Mouse (Mus musculus): ENCODE data around the gene Lipc. TPM values are rescaled to one million over a fixed set of nuclear protein-coding genes. Genes with fewer than 3 reads are reported as not detected.

Gene Lipc
- total RNA-seq, 2 experiments from 2014 or later, result 0.25 to 0.29 TPM

DNA sequence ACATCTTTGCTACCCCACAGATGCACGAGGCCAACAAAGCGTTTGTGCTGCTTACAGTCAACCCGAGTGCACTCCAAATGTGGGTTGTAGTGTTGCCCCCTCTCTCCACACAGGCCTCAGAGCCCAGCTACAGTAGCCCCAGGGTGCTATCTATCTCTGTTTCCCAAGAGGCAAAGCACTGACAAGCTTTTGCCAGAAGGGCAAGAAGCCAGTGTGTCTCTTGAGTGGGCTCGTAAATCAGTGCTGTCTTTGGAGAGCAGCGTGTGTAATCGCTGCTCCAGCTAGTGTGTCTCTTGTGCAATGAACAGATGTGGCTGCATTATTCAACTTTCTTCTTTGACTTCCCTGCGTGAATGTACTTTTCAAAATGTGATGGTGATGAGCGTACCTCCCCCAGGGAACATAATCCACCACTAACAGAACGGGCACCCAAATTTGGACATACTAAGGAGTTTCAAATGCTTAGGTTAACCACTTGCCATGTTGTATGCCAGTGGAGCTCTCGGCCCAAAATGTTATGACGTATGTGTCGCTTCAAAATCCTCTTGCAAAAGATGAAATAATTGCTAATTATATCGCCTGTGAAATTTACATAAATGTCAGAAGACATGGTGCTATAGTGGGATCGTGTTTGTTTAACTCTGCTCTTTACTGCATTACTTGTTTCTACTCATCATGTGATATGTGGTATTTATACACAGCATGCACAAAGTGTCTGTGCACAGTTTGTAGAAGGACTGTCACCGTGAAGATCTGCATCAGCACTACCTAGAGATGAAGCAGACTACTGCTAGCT lies 157.2 kb downstream of the Lipc start:
- no peak for DNase-seq (ENCODE audit: low spot score in 2 of 2)

DNA sequence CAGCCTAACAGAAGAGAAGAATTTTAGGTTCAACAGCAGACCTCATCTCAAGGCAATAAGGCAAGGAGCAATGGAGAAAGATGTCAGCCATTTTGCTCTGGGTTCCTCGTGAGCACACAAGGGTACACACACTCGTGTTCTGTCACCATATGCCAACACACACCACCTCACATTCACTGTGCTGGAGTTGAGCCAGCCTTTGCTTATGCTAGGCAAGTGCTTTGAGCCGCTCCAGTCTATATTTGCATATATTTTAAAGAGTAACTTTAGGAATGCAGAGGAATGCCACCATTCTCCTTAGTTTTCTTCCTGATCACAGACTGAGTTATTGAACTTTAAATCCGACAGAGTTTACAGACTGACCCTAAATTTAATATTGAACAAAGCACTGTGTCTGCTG lies 161.4 kb downstream of the Lipc start:
- no peak for DNase-seq (ENCODE audit: low spot score in 2 of 2)
- intact Hi-C loops (cut with DNase I), result no loop called here

More for the DNA sequence above, 157.2 kb downstream of the Lipc start:
- intact Hi-C loops (cut with DNase I), result no loop called here

DNA sequence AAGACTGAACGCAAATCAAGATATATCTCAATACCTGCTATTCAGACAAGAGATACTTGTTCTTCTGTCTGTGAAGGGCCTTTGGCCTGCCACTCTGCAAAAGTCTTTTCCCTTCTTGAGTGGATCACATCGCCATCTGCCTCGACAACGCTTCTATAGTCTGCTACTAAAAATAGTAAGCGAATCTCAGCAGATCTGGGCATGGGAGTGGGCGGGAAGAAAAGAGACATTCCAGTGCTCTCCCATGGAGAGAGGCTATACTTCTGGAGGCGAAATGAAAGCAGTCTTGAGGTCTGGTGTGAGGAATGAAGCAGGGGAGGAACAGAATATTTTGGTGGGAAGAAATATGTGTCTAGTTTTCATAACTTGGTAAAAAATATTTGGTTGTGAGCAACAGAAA lies 163.3 kb downstream of the Lipc start:
- intact Hi-C loops (cut with DNase I), result loop anchor here (10.0 kb wide), 1 partner anchor 206 kb away; no protein-coding TSS in a partner anchor
- DNase-seq (ENCODE audit: low spot score in 2 of 2), result peak; percentile 50 to 61

- no peak for DNase-seq (ENCODE audit: low spot score in 2 of 2)
- intact Hi-C loops (cut with DNase I), result loop anchor here (10.0 kb wide), 1 partner anchor 213 kb away; no protein-coding TSS in a partner anchor
Measured at GRCm38 (mm10) chr9:70782191-70782590, 169.8 kb downstream of the Lipc start.

GRCm38 (mm10) chr9:70775517-70775916 lies 176.5 kb downstream of the Lipc start:
- DNase-seq (ENCODE audit: low spot score in 2 of 2), result no peak
- intact Hi-C loops (cut with DNase I), result no loop called here

GRCm38 (mm10) chr9:70760974-70761373 lies 191.1 kb downstream of the Lipc start:
- no peak for DNase-seq (ENCODE audit: low spot score in 2 of 2)
- intact Hi-C loops (cut with DNase I), result no loop called here

DNA sequence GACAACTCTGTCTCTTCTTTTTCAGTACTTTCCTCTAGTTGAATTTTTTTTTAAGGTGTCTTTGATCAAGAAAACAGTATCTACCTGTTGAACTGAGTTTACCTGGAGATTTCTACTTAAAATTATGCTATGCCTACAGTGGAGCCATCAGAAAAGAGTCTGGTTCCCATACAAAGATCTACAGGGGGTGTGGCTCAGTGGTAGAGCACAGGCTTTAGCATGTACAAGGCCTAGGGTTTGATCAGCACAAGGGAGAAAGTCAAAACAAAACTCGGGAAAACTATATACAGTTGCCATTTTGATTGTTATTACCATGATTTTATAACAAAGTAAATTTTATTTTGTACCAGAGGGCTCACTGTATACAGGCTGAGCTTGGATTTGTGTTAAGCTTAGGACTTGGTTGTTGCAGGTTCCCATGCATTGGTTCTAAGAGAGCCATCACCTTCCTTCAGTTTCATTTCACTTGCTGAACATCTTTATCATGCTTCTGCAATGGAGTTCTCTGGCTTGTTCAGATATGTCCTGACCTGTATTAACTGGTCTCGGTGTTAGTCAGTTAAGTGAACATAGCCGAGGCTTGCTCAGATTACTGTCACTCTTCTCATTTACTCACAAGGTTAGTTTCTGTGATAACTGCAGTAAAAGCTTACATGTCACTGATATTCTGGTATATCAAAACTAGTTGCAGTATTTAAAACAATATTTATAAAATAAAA lies 200.4 kb downstream of the Lipc start:
- intact Hi-C loops (cut with DNase I), result no loop called here

More for the DNA sequence above, 200.4 kb downstream of the Lipc start:
- DNase-seq (ENCODE audit: low spot score in 2 of 2), result no peak

Small RNA genes lying within 50 kb of the gene (microRNA-seq; reads per million reads assigned to microRNA genes)
- not detected for gene Gm25149

Other genes with a start within 250 kb of the Lipc start
- gene Aqp9, start 216.5 kb upstream of the Lipc start, total RNA-seq (2021), result 1 to 10 TPM; 1.8 to 2.0 TPM